Mouse (Mus musculus) forebrain, embryonic 12.5 days (tissue): ENCODE measurements around the gene Abl1. TPM values are rescaled to one million over a fixed set of nuclear protein-coding genes. Genes with fewer than 3 reads are reported as not detected.

Experiments
- ATAC-seq: fragments of 200-750 bp; cut with Nextera tagmentation; 2 replicates; pipeline ENCODE4 v1.8.0; 2017; ENCODE audit warnings: moderate TSS enrichment; ENCODE audit not compliant: low FRiP score
- H3K27ac ChIP-seq: fragments of 300-500 bp; sonication (generic); 2 replicates; pipeline ENCODE4 v1.5.1; 2016; ENCODE audit warnings: mild to moderate bottlenecking
- H3K27me3 ChIP-seq: fragments of 300-500 bp; sonication (generic); 2 replicates; pipeline ENCODE4 v1.6.1; 2016; ENCODE audit warnings: mild to moderate bottlenecking
- H3K36me3 ChIP-seq: fragments of 300-500 bp; sonication (generic); replicated peaks from 2 replicates; pipeline ENCODE4 v1.6.1; 2016; ENCODE audit warnings: mild to moderate bottlenecking
- H3K4me1 ChIP-seq: fragments of 300-500 bp; sonication (generic); 2 replicates; pipeline ENCODE4 v1.6.1; 2016
- H3K4me2 ChIP-seq: fragments of 300-500 bp; sonication (generic); 2 replicates; pipeline ENCODE4 v1.6.1; 2016; ENCODE audit warnings: mild to moderate bottlenecking, moderate library complexity
- H3K4me3 ChIP-seq: fragments of 300-500 bp; sonication (generic); replicated peaks from 2 replicates; pipeline ENCODE4 v1.5.1; 2016; ENCODE audit warnings: mild to moderate bottlenecking
- H3K9ac ChIP-seq: fragments of 300-500 bp; sonication (generic); 2 replicates; pipeline ENCODE4 v1.6.1; 2016; ENCODE audit warnings: mild to moderate bottlenecking
- H3K9me3 ChIP-seq: fragments of 300-500 bp; sonication (generic); 2 replicates; pipeline ENCODE4 v1.6.1; 2016
- WGBS: fragments of 180-500 bp; shearing (Covaris S2); methylation state at CpG from one replicate; pipeline ENCODE4 v1.1.7; 2016; 5-methylcytosine and 5-hydroxymethylcytosine counted together
- polyA plus RNA-seq: library from polyadenylated mRNA; unstranded; fragments of >200 nt; fragmentation: Nextera tagmentation; extraction: Ambion mirVana; gene quantifications from 2 replicates; pipeline ENCODE4 v1.2.1, GENCODE M21; 2016

Abl1 gene
- polyA plus RNA-seq, 1 experiment from 2014 or later: 44.4 TPM

DNA sequence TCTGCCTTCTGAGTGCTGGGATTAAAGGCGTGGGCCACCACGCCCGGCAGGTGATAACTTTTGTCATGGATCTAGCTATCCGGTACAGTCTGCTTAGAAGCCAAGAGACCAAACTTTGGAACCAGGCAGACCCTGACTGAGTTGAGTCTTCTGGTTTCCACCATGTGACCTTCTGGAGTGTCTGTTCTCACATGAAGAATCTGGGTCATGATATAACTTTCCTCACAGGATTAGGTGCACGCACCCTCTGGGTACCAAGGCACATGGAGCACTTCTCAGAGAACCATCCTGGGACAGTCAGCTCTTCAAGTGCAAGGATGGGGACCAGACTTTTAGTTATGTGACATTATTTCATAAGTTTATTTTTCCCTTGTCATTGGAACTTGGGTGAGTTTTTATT, 70.8 kb downstream of the Abl1 start:
- Histone ChIP-seq H3K9me3 (0 out of 2 replicates have a peak, but pooled peaks cover 2% of the 10 kb centered on the region), H3K36me3 (no peaks in the 10 kb centered on the region), H3K4me3 (peak overlapping the region; percentile 81; the same call in 1 of the 2 replicates), H3K27me3 (no peaks in the 10 kb centered on the region), H3K9ac (0 out of 2 replicates have a peak overlapping the region, but pooled peaks have one; percentile 91), H3K4me1 (peaks cover 46% of the 10 kb centered on the region), H3K4me2 (peak overlapping the region; percentile 83), H3K27ac (no peak overlapping the region)
- ATAC-seq: no peak
- WGBS: 91% methylated on average over 5 of the region's 5 CpGs

DNA sequence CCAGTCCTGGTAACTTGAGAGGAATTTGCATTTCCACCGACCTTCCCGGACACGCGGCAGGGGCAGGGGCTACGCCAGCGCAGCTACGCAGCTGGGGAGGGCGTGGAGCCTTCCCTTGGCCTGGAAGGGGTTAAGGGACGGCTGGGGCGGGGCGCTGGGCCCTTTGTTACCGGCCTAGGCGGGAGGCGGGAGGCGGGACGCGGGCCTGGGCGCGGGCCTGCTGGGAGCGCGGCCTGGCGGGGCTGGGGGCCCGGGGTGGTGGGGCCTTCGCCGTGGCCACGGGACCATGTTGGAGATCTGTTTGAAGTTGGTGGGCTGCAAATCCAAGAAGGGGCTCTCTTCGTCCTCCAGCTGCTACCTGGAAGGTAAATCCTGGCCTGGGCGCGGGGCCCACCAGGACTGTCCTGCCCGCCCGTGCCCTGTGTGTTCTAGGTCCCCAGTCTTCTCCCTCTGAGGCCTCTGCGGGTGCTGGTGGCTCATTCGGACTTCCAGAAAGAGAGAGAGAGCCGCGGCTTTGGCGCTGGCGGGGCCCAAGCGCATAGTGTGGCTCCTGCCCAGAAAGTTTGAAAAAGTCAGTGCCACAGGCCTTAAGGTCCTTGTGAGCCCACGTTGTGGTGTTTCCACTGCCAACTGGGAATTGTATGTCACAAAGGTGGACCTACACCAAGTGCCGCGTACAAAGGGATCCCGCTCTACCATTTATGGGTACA, 71.7 kb downstream of the Abl1 start:
- H3K4me1 ChIP-seq: peaks cover 46% of the 10 kb centered on the region

GRCm38 (mm10) chr2:31760486-31760885, 72.3 kb downstream of the Abl1 start:
- WGBS: 0% methylated on average over 1 of the region's 1 CpGs
- H3K4me2 ChIP-seq: peak overlapping the region; percentile 83
- H3K9ac ChIP-seq: peak overlapping the region; percentile 91
- peaks cover 51% of the 10 kb centered on the region for H3K4me1 ChIP-seq
- no peaks in the 10 kb centered on the region for H3K9me3 ChIP-seq
- no peak for ATAC-seq
- H3K4me3 ChIP-seq: peak overlapping the region; percentile 81
- no peaks in the 10 kb centered on the region for H3K36me3 ChIP-seq
- no peaks in the 10 kb centered on the region for H3K27me3 ChIP-seq
- H3K27ac ChIP-seq: peak overlapping the region; percentile 85

More for the DNA sequence above, 71.7 kb downstream of the Abl1 start:
- peak overlapping the region; percentile 91 for H3K9ac ChIP-seq
- H3K36me3 ChIP-seq: no peaks in the 10 kb centered on the region
- H3K4me2 ChIP-seq: peak overlapping the region; percentile 83
- no peaks in the 10 kb centered on the region for H3K9me3 ChIP-seq
- peak overlapping the region; percentile 85 for H3K27ac ChIP-seq
- peak; percentile 93 for ATAC-seq
- no peaks in the 10 kb centered on the region for H3K27me3 ChIP-seq
- H3K4me3 ChIP-seq: peak overlapping the region; percentile 81
- under 1% methylated on average over 31 of the region's 42 CpGs for WGBS

GRCm38 (mm10) chr2:31761115-31761531, 72.9 kb downstream of the Abl1 start:
- H3K27ac ChIP-seq: peak overlapping the region; percentile 85
- H3K36me3 ChIP-seq: no peaks in the 10 kb centered on the region
- H3K9me3 ChIP-seq: no peaks in the 10 kb centered on the region
- H3K4me1 ChIP-seq: peaks cover 56% of the 10 kb centered on the region
- peak overlapping the region; percentile 91 for H3K9ac ChIP-seq
- peak overlapping the region; percentile 81 for H3K4me3 ChIP-seq
- peak overlapping the region; percentile 83 for H3K4me2 ChIP-seq
- no peak for ATAC-seq
- 8% methylated on average over 7 of the region's 7 CpGs for WGBS
- no peaks in the 10 kb centered on the region for H3K27me3 ChIP-seq

GRCm38 (mm10) chr2:31761585-31761984, 73.4 kb downstream of the Abl1 start:
- Histone ChIP-seq H3K27ac (peak overlapping the region; percentile 85), H3K27me3 (no peaks in the 10 kb centered on the region), H3K36me3 (no peaks in the 10 kb centered on the region), H3K4me3 (peak overlapping the region; percentile 81), H3K4me2 (peak overlapping the region; percentile 83), H3K4me1 (peaks cover 56% of the 10 kb centered on the region), H3K9me3 (no peaks in the 10 kb centered on the region), H3K9ac (peak overlapping the region; percentile 91)
- 13% methylated on average over 4 of the region's 4 CpGs for WGBS
- no peak for ATAC-seq

DNA sequence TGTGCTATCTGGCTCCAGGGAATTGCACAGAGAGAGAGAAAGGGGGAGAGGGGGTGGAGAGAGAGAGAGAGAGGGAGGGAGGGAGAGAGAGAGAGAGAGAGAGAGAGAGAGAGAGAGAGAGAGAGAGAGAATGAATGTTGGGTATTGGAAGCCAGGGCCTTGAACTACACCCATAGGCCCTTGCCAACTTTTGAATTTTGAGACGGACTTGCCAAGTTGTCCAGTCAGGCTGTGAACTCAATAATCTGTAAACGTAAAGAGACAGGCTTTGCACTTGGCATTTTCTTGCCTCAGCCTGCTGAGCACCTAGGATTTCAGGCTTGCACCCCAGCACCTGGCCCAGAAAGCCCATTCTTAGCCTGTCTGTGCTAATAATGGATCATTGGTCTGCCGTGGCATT, 74.0 kb downstream of the Abl1 start:
- Histone ChIP-seq H3K4me1 (peaks cover 57% of the 10 kb centered on the region), H3K4me3 (peak overlapping the region; percentile 81), H3K27me3 (no peaks in the 10 kb centered on the region), H3K9ac (peak overlapping the region; percentile 91), H3K4me2 (peak overlapping the region; percentile 83), H3K36me3 (no peaks in the 10 kb centered on the region), H3K27ac (0 out of 2 replicates have a peak overlapping the region, but pooled peaks have one; percentile 25), H3K9me3 (no peaks in the 10 kb centered on the region)
- 25% methylated on average over 3 of the region's 3 CpGs for WGBS
- ATAC-seq: no peak

DNA sequence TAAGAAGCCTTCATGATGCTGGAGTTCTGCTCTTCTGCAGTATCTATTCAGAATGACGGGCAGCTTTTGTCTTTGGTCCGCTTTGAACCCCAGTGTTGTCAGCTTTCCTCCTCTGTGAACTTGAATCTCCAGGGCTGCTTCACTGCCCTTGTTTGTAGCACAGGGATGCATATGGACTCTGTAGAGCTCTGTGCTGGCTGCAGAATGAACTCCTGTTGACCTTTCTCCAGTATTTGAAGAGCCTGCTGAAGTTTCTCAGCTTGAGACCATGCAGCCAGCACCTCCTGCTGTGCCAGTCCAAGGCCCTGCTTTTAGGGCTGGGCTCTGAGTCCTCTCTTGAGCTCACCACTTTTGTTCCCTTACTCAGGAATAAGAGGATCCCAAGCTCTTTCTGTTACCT, 74.7 kb downstream of the Abl1 start:
- Histone ChIP-seq H3K36me3 (no peaks in the 10 kb centered on the region), H3K27me3 (no peaks in the 10 kb centered on the region), H3K4me2 (peak overlapping the region; percentile 83), H3K4me3 (no peak overlapping the region), H3K9me3 (no peaks in the 10 kb centered on the region), H3K27ac (peak overlapping the region; percentile 46), H3K4me1 (peaks cover 59% of the 10 kb centered on the region), H3K9ac (no peak overlapping the region)
- ATAC-seq: no peak
- 7% methylated on average over 2 of the region's 2 CpGs for WGBS

DNA sequence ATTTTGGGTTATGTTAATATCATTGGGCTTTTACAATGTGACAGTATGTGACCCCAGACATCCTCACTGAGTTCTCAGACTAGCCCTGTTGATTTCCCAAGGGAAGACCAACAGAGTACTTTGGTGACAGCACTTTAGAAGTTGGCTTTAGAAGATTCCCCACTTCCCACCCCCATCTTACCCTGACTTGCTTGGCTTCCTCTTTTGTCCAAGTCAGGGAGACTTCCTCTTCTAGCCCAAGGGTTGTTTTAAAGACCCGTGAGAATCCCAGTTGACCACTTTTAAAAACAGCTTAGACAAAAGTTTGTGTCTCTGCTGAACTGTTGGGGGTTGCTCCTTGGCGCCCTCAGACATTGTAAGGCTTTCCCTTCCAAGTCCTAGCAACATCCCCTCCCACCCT, 75.1 kb downstream of the Abl1 start:
- peak overlapping the region; percentile 83 for H3K4me2 ChIP-seq
- no peaks in the 10 kb centered on the region for H3K36me3 ChIP-seq
- no peak for ATAC-seq
- no peaks in the 10 kb centered on the region for H3K9me3 ChIP-seq
- peaks cover 61% of the 10 kb centered on the region for H3K4me1 ChIP-seq
- peak overlapping the region; percentile 46; the same call in 1 of the 2 replicates for H3K27ac ChIP-seq
- no peak overlapping the region for H3K9ac ChIP-seq
- no peaks in the 10 kb centered on the region for H3K27me3 ChIP-seq
- WGBS: 15% methylated on average over 2 of the region's 2 CpGs
- H3K4me3 ChIP-seq: no peak overlapping the region

DNA sequence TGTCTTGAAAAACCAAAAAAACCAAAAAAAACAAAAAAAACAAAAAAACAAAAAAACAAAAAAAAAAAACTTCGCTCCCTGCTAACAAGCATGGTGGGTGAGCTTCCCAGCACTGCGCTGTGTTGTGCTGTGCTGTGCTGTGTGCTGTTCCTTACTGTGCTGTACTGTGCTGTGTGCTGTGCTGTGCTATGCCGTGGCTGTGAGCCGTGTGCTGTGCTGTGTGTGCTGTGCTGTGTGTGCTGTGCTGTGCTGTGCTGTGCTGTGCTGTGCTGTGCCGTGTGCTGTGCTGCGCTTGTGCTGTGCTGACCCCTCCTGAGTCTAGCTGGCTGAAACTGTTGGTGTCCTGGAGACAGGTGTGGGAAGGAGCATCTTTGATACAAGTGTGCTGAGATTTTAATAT, 78.9 kb downstream of the Abl1 start:
- no peak overlapping the region for H3K4me3 ChIP-seq
- H3K9ac ChIP-seq: no peak overlapping the region
- H3K36me3 ChIP-seq: no peaks in the 10 kb centered on the region
- no peaks in the 10 kb centered on the region for H3K9me3 ChIP-seq
- H3K4me1 ChIP-seq: peaks cover 59% of the 10 kb centered on the region
- no peak overlapping the region for H3K27ac ChIP-seq
- H3K4me2 ChIP-seq: no peak overlapping the region
- H3K27me3 ChIP-seq: no peaks in the 10 kb centered on the region
- 94% methylated on average over 6 of the region's 6 CpGs for WGBS
- no peak for ATAC-seq

DNA sequence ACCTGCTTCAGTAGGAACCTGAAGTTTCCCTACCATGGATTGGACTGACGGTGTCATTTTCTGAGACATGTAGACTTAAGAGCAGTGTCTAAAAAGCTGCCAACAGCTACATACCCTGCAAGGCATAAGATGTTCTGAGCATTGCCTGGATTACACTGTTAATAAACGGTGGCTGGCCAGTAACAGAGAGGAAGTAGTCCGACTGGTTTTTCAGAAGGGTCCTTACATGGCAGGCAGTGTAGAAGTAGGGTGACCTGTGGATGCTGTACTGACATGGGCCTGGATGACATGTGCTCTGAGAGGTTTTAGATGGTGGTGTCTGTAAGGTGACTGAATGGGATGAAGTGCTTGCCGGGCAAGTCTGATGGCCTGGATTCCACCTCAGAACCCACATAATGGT, 79.6 kb downstream of the Abl1 start:
- Histone ChIP-seq H3K27me3 (no peaks in the 10 kb centered on the region), H3K9ac (no peak overlapping the region), H3K9me3 (no peaks in the 10 kb centered on the region), H3K27ac (0 out of 2 replicates have a peak overlapping the region, but pooled peaks have one; percentile 9), H3K36me3 (no peaks in the 10 kb centered on the region), H3K4me1 (peaks cover 52% of the 10 kb centered on the region), H3K4me2 (no peak overlapping the region), H3K4me3 (no peak overlapping the region)
- no peak for ATAC-seq
- WGBS: 86% methylated on average over 4 of the region's 4 CpGs

- Histone ChIP-seq H3K9me3 (no peaks in the 10 kb centered on the region), H3K27me3 (no peaks in the 10 kb centered on the region), H3K4me1 (peaks cover 43% of the 10 kb centered on the region), H3K4me3 (no peak overlapping the region), H3K4me2 (no peak overlapping the region), H3K9ac (no peak overlapping the region), H3K27ac (peak overlapping the region; percentile 46), H3K36me3 (no peaks in the 10 kb centered on the region; the same call in 1 of the 2 replicates)
- 63% methylated on average over 4 of the region's 4 CpGs for WGBS
- ATAC-seq: no peak
Measured at GRCm38 (mm10) chr2:31769115-31769514, 80.9 kb downstream of the Abl1 start.

DNA sequence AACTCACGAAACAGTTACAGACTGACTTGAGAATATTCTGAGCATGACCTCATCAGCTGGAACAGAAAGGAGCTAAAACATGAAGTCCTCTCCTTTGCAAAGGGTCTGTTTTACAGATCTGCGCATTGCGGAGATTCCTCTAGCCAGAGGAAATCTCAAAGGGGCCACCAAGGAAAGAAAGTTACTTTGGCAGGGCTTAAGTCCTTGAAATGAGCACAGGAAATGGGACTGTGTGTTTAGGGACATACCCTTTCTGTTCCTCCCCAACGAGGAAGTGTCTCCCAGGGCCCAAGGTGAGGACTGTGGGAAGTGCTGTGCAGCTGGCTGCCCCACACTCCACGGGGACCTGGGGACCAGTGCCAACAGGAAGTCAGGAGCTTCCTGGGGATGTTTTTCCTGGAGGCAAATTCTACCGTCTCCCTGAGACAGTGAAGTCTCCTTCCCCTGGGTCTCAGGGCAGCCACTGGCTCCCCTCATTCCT, 81.5 kb downstream of the Abl1 start:
- WGBS: 45% methylated on average over 6 of the region's 6 CpGs
- Histone ChIP-seq H3K27ac (peak overlapping the region; percentile 46; the same call in 1 of the 2 replicates), H3K4me3 (no peak overlapping the region), H3K9me3 (no peaks in the 10 kb centered on the region), H3K4me1 (peaks cover 43% of the 10 kb centered on the region), H3K4me2 (no peak overlapping the region; the same call in 1 of the 2 replicates), H3K27me3 (no peaks in the 10 kb centered on the region), H3K36me3 (no peaks in the 10 kb centered on the region; the same call in 1 of the 2 replicates), H3K9ac (no peak overlapping the region)
- ATAC-seq: no peak
